Mouse (Mus musculus) left cerebral cortex, adult 2 months (tissue): ENCODE results near the gene Tmod4. TPM values are rescaled to one million over a fixed set of nuclear protein-coding genes. Genes with fewer than 3 reads are reported as not detected.

Experiments used
- DNase-seq, 2 experiments: peaks; one replicate each; pipeline ENCODE4 v3.0.0; 2021 to 2022; ENCODE audit warnings: low spot score in 2 of 2, mixed read lengths in 1 of 2; ENCODE audit errors: extremely low spot score in 1 of 2
- H3K27ac ChIP-seq: fragments of 200-600 bp; 2 replicates; pipeline ENCODE4 v1.8.1; 2022
- H3K4me3 ChIP-seq: fragments of 200-600 bp; 2 replicates; pipeline ENCODE4 v1.8.1; 2022
- CTCF ChIP-seq: fragments of 200-600 bp; IDR thresholded peaks from 2 replicates; pipeline ENCODE4 v1.8.1; 2022; ENCODE audit warnings: antibody characterized with exemption, mild to moderate bottlenecking, moderate library complexity
- intact Hi-C: fragments of 180-260 bp; cut with DNase I; formaldehyde crosslinking; loops from one replicate; pipeline ENCODE4 v1.15.1; 2025
- total RNA-seq, 2 experiments: library from RNA; stranded (reverse); gene quantifications; 2 replicates each; pipeline ENCODE4 v1.2.3; 2021

Gene Tmod4
- total RNA-seq, 2 experiments from 2014 or later = 0.82 TPM; not detected in 1

GRCm38 (mm10) chr3:95140795-95141194 is 16.5 kb downstream of the Tmod4 start:
- TF ChIP-seq CTCF = no peak
- intact Hi-C loops = loop anchor here (2.0 to 5.0 kb wide), 2 partner anchors 76 to 142 kb away; partner anchors contain the start of genes Gabpb2, Mindy1 and Prune1
- Histone ChIP-seq H3K4me3 (no peak overlapping the region), H3K27ac (no peak overlapping the region)
- DNase-seq = no peak

- no peak for DNase-seq
- TF ChIP-seq CTCF = no peak
- no peak overlapping the region for H3K27ac ChIP-seq
- intact Hi-C loops = loop anchor here (2.0 to 5.0 kb wide), 2 partner anchors 75 to 141 kb away; partner anchors contain the start of genes Gabpb2, Mindy1 and Prune1
- H3K4me3 ChIP-seq = no peak overlapping the region
Observed at GRCm38 (mm10) chr3:95141474-95141873, 17.2 kb downstream of the Tmod4 start.

GRCm38 (mm10) chr3:95141952-95142616 is 17.8 kb downstream of the Tmod4 start, which contains the start of gene Tnfaip8l2:
Gene Tnfaip8l2 (minus strand): TSS chr3:95142360.
- intact Hi-C loops = loop anchor here (1.0 to 5.0 kb wide), 4 partner anchors 32 to 140 kb away; partner anchors contain the start of genes Gabpb2, Mindy1 and Prune1
- TF ChIP-seq CTCF = no peak
- H3K27ac ChIP-seq = no peak within 1 kb of the TSS
- H3K4me3 ChIP-seq = no peak within 1 kb of the TSS
- no peak for DNase-seq

- Histone ChIP-seq H3K27ac (no peak overlapping the region), H3K4me3 (no peak overlapping the region)
- peak; percentile 79 to 88 for DNase-seq
- intact Hi-C loops = loop anchor here (1.0 to 5.0 kb wide), 3 partner anchors 32 to 140 kb away; partner anchors contain the start of genes Mindy1 and Prune1
- TF ChIP-seq CTCF = peak; percentile 97
Observed at GRCm38 (mm10) chr3:95142617-95143011, 18.3 kb downstream of the Tmod4 start.

DNA sequence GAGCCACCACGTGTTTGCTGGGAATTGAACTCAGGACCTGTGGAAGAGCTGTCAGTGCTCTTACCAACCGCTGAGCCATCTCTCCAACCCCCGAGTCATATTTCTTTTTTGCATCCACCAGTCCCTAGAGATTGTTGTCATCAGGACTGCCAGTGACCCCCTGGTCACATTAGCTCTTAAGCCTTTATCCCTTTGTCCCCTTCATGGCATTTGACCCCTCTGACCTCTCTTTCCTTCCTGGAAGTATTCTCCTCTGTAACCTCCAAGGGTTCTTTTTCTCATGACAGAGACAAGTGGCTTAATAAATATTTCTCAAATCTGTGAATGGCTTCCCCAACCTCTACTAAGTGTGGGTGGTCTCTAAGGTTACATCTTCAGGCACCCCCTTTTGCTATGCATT is 23.6 kb downstream of the Tmod4 start:
- H3K4me3 ChIP-seq = no peak overlapping the region
- TF ChIP-seq CTCF = no peak
- DNase-seq = no peak
- no peak overlapping the region for H3K27ac ChIP-seq
- intact Hi-C loops = no loop called here

DNA sequence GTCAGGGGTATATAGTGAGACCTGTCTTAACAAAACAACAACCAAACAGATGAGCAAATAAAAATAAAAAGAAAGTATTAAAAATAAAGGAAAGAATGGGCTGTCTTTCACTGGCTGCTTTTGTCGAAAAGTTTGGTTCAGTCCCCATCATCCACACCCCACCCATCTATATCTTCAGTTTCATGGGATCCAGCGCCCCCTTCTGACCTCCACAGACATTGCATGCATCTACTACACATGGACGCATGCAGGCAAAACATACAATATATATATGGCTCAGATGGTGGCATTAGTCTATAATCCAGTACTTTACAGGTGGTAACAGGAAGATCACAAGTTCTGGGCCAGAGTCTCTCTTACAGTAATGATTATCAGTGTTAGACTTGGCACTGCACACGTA is 29.6 kb downstream of the Tmod4 start:
- DNase-seq = no peak
- TF ChIP-seq CTCF = peak; percentile 56
- Histone ChIP-seq H3K27ac (no peak overlapping the region), H3K4me3 (no peak overlapping the region)
- intact Hi-C loops = no loop called here

- TF ChIP-seq CTCF = no peak
- Histone ChIP-seq H3K27ac (peak overlapping the region; percentile 76), H3K4me3 (peak overlapping the region; percentile 96)
- intact Hi-C loops = no loop called here
- DNase-seq = no peak
Observed at GRCm38 (mm10) chr3:95159511-95159986, 35.3 kb downstream of the Tmod4 start.

- intact Hi-C loops = no loop called here
- DNase-seq = peak; percentile 84 to 87
- H3K27ac ChIP-seq = peak within 1 kb of the TSS; percentile 76
Observed at GRCm38 (mm10) chr3:95159987-95160963, 36.0 kb downstream of the Tmod4 start, which contains the start of gene Sema6c. Gene Sema6c (plus strand): TSS chr3:95160457.

GRCm38 (mm10) chr3:95161041-95161551 is 36.8 kb downstream of the Tmod4 start:
- intact Hi-C loops = no loop called here

More at GRCm38 (mm10) chr3:95159987-95160963, 36.0 kb downstream of the Tmod4 start, which contains the start of gene Sema6c:
- TF ChIP-seq CTCF = no peak
- peak within 1 kb of the TSS; percentile 96 for H3K4me3 ChIP-seq

GRCm38 (mm10) chr3:95161618-95162344 is 37.5 kb downstream of the Tmod4 start:
- DNase-seq = no peak
- intact Hi-C loops = no loop called here
- TF ChIP-seq CTCF = no peak
- Histone ChIP-seq H3K4me3 (peak overlapping the region; percentile 96), H3K27ac (no peak overlapping the region)

More at GRCm38 (mm10) chr3:95161041-95161551, 36.8 kb downstream of the Tmod4 start:
- no peak for DNase-seq
- H3K27ac ChIP-seq = peak overlapping the region; percentile 9; the same call in 1 of the 2 replicates
- no peak for TF ChIP-seq CTCF
- peak overlapping the region; percentile 96 for H3K4me3 ChIP-seq

- Histone ChIP-seq H3K4me3 (no peak overlapping the region), H3K27ac (no peak overlapping the region)
- DNase-seq = no peak
- intact Hi-C loops = no loop called here
- no peak for TF ChIP-seq CTCF
Observed at GRCm38 (mm10) chr3:95162345-95162628, 38.0 kb downstream of the Tmod4 start.
